Mouse (Mus musculus): ENCODE results near the gene Fos.

DNA sequence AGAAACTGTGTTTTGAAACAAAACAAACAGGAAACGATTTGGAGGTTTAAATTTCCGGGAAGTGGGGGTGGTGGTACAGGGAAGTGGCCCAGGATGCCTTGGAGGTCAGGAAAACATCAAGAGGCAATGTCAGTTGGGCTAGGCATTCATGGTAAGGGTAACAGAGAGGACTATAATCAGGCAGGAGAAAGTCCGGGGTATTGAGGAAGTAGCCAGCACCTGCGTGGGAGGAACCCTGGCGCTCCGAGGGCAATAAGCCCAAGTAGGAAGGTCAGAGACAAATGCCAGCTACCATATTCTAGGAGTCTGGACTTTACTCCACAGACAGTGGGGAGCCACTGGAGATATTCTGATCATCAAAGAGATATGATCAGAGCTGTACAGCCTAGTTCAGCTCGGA, 45.9 kb upstream of the Fos start:
- TF ChIP-seq CTCF (conservative IDR thresholded peaks at IDR 0.05; ENCODE audit: low read length): no peak
- TF ChIP-seq NANOG (IDR thresholded peaks at IDR 0.05; ENCODE audit: borderline replicate concordance, low read length): no peak
